Mouse (Mus musculus): ENCODE measurements around the gene Isl2. TPM values are rescaled to one million over a fixed set of nuclear protein-coding genes. Genes with fewer than 3 reads are reported as not detected.

The Isl2 gene
- 0.05 TPM in 1 of 2 replicates, not detected in the other for polyA plus RNA-seq (2012; rRNA removed)

DNA sequence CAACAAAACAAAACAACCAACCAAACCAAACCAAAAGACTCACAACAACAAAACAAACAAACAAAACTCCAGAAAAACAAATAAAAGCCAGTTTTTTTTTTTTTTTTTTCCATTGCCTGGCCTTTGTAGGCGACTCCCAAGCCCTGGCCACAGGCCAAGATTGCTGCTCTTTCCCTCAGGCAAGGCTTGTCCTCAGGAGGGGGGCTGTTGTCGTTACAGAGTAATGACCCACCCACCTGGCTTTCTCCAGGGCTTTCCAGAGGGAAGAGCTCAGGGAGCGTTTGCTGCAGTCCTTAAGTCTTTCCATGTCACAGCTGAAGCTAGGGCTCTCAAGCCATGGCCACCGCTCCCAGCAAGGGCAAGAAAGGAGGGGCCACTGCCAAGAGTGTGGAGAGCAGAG, at the start of gene Isl2:
Gene Isl2, plus strand, starts transcription at position 296 of the 400 bp plus-strand sequence.
- TF ChIP-seq CTCF (conservative IDR thresholded peaks at IDR 0.05; ENCODE audit: insufficient read depth, insufficient read length, low read depth, low read length) (no peak), POLR2A (IDR thresholded peaks at IDR 0.05; ENCODE audit: low read depth, low read length) (no peak)
- peaks cover 26% of the 10 kb centered on the region for H3K27me3 ChIP-seq (replicated peaks; ENCODE audit: control insufficient read depth, insufficient read depth, low read length)
- no peak for DNase-seq
- H3K4me1 ChIP-seq (ENCODE audit: control insufficient read depth, insufficient read depth, low read length): no peaks in the 10 kb centered on the region
- H3K4me3 ChIP-seq (ENCODE audit: insufficient read depth, low read depth, low read length): no peak within 1 kb of the TSS
- H3K36me3 ChIP-seq (ENCODE audit: control insufficient read depth, insufficient read depth, low read length): no peaks in the 10 kb centered on the region
- H3K27ac ChIP-seq (ENCODE audit: insufficient read depth, low read depth, low read length): no peak within 1 kb of the TSS
- WGBS: 22% methylated on average over 4 of the region's 4 CpGs

DNA sequence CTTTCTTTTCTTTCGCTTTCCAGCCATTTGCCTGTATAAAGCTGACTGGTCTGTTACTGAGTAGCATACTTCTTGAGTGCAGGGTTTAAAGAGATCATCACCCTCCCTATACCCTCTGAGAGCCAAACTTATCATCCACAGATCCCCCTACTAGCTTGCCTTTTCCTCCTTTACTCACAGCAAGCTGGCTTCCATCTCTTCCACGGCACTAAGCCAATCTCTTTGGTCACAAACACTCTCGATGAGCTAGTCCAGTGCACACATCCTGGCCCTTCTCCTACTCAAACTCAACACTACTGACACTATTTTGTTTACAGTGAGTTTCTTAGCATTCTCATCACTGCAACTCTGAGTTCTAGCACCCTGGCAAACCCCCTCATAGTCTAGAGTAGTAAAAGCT, 30.6 kb upstream of the Isl2 start:
- 74% methylated on average over 3 of the region's 3 CpGs for WGBS
- no peaks in the 10 kb centered on the region for H3K36me3 ChIP-seq (ENCODE audit: control insufficient read depth, insufficient read depth, low read length)

DNA sequence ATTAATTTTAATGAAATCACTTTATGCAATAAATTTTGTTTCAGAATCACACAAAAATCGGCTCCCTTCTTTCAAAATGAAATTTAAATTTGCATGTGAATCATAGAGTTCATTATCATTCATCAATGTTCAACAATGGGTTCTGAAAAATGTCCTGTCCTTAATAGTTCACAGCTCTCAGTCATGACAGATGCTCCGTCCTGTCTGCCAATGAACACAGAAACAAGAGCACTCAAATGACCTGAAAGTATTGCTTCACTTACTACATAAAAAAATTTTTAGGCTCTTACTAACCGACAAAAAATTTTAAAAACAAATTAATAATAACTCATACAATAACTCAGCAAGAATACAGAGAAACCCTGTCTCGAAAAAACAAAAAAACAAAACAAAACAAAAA, 29.8 kb upstream of the Isl2 start:
- DNase-seq: no peak
- H3K4me3 ChIP-seq (ENCODE audit: insufficient read depth, low read depth, low read length): no peak overlapping the region
- no peaks in the 10 kb centered on the region for H3K36me3 ChIP-seq (ENCODE audit: control insufficient read depth, insufficient read depth, low read length)
- no peak overlapping the region for H3K27ac ChIP-seq (ENCODE audit: insufficient read depth, low read depth, low read length)
- no peaks in the 10 kb centered on the region for H3K27me3 ChIP-seq (replicated peaks; ENCODE audit: control insufficient read depth, insufficient read depth, low read length)
- WGBS: 68% methylated on average over 4 of the region's 4 CpGs
- H3K4me1 ChIP-seq (ENCODE audit: control insufficient read depth, insufficient read depth, low read length): peaks cover 5% of the 10 kb centered on the region; the same call in 1 of the 2 replicates
- TF ChIP-seq POLR2A (IDR thresholded peaks at IDR 0.05; ENCODE audit: low read depth, low read length) (no peak), CTCF (conservative IDR thresholded peaks at IDR 0.05; ENCODE audit: insufficient read depth, insufficient read length, low read depth, low read length) (no peak)

More for the DNA sequence above, 30.6 kb upstream of the Isl2 start:
- peak; percentile 12 for DNase-seq
- Histone ChIP-seq H3K27me3 (replicated peaks; ENCODE audit: control insufficient read depth, insufficient read depth, low read length) (no peaks in the 10 kb centered on the region), H3K27ac (ENCODE audit: insufficient read depth, low read depth, low read length) (no peak overlapping the region), H3K4me1 (ENCODE audit: control insufficient read depth, insufficient read depth, low read length) (peaks cover 5% of the 10 kb centered on the region; the same call in 1 of the 2 replicates), H3K4me3 (ENCODE audit: insufficient read depth, low read depth, low read length) (no peak overlapping the region)
- TF ChIP-seq POLR2A (IDR thresholded peaks at IDR 0.05; ENCODE audit: low read depth, low read length) (no peak), CTCF (conservative IDR thresholded peaks at IDR 0.05; ENCODE audit: insufficient read depth, insufficient read length, low read depth, low read length) (no peak)

DNA sequence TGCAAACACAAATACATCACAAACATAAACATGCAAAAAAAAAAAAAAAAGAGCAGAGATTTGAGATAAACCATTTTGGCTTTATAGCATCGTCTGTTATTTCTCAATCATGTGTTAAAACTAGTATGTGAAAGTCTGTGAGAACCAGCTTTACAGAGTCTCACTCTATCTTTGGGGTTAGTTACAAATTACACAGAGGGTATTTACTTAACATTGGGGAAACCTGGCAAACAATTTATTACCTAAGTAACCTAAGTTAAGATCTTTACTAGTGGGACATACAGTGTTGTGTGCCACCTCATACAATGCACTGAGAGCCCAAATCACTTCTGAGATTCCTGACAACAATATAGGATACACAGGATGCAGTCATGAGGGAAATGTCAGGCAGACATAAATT, 28.7 kb upstream of the Isl2 start:
- Histone ChIP-seq H3K27me3 (replicated peaks; ENCODE audit: control insufficient read depth, insufficient read depth, low read length) (no peaks in the 10 kb centered on the region), H3K27ac (ENCODE audit: insufficient read depth, low read depth, low read length) (0 out of 2 replicates have a peak overlapping the region, but pooled peaks have one; percentile 45), H3K36me3 (ENCODE audit: control insufficient read depth, insufficient read depth, low read length) (no peaks in the 10 kb centered on the region), H3K4me1 (ENCODE audit: control insufficient read depth, insufficient read depth, low read length) (peaks cover 5% of the 10 kb centered on the region; the same call in 1 of the 2 replicates), H3K4me3 (ENCODE audit: insufficient read depth, low read depth, low read length) (no peak overlapping the region)
- no peak for TF ChIP-seq POLR2A (IDR thresholded peaks at IDR 0.05; ENCODE audit: low read depth, low read length)
- no peak for DNase-seq
- WGBS: 33% methylated on average over 1 of the region's 1 CpGs

DNA sequence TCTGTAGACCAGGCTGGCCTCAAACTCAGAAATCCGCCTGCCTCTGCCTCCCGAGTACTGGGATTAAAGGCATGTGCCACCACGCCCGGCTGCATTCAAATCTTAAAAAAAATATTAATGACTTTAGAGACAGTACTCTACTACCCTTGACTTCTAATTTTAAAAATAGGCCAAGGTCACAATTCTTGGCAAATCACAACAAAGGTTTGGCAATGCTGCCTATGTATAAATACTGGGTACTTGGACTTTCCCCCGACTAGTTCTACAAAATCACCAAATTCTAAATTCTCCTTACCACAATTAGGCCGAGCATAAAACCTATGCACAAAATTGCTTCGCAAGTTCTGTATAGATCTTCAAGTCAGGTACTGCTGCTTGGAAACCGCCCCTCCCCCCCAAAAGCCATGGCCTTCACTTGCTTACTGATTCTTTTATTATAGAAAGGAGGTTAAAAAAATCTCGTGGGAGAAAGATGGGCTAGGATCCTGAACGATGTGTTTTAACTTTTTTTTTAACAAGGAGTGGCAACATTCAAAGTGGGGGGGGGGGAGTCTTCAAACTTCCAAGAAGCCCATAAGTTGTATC, 27.7 kb upstream of the Isl2 start:
- no peaks in the 10 kb centered on the region for H3K27me3 ChIP-seq (replicated peaks; ENCODE audit: control insufficient read depth, insufficient read depth, low read length)
- peak; percentile 63 for DNase-seq
- peaks cover 5% of the 10 kb centered on the region; the same call in 1 of the 2 replicates for H3K4me1 ChIP-seq (ENCODE audit: control insufficient read depth, insufficient read depth, low read length)
- H3K36me3 ChIP-seq (ENCODE audit: control insufficient read depth, insufficient read depth, low read length): no peaks in the 10 kb centered on the region
- WGBS: 59% methylated on average over 10 of the region's 10 CpGs
- no peak for TF ChIP-seq POLR2A (IDR thresholded peaks at IDR 0.05; ENCODE audit: low read depth, low read length)
- no peak for TF ChIP-seq CTCF (conservative IDR thresholded peaks at IDR 0.05; ENCODE audit: insufficient read depth, insufficient read length, low read depth, low read length)
- no peak overlapping the region for H3K4me3 ChIP-seq (ENCODE audit: insufficient read depth, low read depth, low read length)
- no peak overlapping the region for H3K27ac ChIP-seq (ENCODE audit: insufficient read depth, low read depth, low read length)

DNA sequence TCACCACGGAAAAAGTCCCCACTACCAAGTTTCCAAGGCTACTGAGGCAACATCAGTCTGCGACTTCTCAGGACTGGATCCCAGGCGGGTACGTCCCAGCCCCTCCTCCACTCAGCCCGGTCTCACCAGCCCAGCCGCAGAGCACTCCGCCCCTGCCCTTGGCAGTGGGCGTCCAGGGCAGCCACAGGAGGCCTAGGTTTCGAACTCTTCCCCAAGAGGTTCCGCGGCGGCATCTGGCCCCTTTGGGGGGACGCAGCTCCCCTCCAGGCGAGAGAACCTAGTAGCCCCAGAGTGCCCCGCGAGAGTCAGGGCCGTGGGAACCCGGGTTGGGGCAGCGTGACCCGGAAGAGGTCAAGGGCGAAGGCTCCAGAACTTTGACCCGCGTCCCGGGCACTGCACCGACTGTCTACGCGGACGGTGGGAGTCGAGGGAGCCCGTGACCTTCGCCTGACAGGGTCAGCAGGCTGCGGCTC, 26.9 kb upstream of the Isl2 start:
- Histone ChIP-seq H3K4me1 (ENCODE audit: control insufficient read depth, insufficient read depth, low read length) (peaks cover 5% of the 10 kb centered on the region; the same call in 1 of the 2 replicates), H3K4me3 (ENCODE audit: insufficient read depth, low read depth, low read length) (peak overlapping the region; percentile 89), H3K27ac (ENCODE audit: insufficient read depth, low read depth, low read length) (peak overlapping the region; percentile 84), H3K27me3 (replicated peaks; ENCODE audit: control insufficient read depth, insufficient read depth, low read length) (no peaks in the 10 kb centered on the region), H3K36me3 (ENCODE audit: control insufficient read depth, insufficient read depth, low read length) (no peaks in the 10 kb centered on the region)
- under 1% methylated on average over 32 of the region's 32 CpGs for WGBS
- TF ChIP-seq POLR2A (IDR thresholded peaks at IDR 0.05; ENCODE audit: low read depth, low read length): no peak
- no peak for TF ChIP-seq CTCF (conservative IDR thresholded peaks at IDR 0.05; ENCODE audit: insufficient read depth, insufficient read length, low read depth, low read length)
- DNase-seq: peak; percentile 73

DNA sequence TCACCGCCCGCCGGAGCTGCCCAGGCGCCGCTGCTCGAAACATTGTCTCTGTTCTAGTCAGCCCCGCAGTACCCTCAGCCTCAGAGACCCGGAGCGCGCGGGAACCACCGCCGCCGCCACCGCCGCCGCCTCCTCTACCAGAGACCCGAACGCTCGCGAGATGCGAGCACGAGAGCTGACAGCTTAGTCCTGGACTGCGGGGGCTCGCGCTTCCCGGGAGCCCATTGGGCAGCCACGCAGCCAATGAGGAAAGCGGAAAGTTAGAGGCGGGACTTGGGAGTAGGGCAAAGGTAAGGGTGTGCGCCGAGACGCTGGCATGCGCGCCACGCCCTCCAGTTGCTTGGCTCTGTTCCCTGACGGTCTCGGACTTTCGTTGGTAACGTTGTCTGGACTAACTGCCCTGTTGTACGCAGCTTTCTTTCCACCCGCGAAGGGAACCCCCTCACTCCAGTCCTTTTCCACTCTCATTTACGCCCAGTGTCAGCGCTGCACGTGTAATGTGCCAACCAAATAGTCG, 26.4 kb upstream of the Isl2 start, which contains the start of gene Etfa:
Gene Etfa, minus strand, starts transcription at position 217 of the 517 bp plus-strand sequence.
- under 1% methylated on average over 47 of the region's 47 CpGs for WGBS

More for the DNA sequence above, 26.4 kb upstream of the Isl2 start, which contains the start of gene Etfa:
- H3K27me3 ChIP-seq (replicated peaks; ENCODE audit: control insufficient read depth, insufficient read depth, low read length): no peaks in the 10 kb centered on the region
- H3K4me1 ChIP-seq (ENCODE audit: control insufficient read depth, insufficient read depth, low read length): peaks cover 5% of the 10 kb centered on the region; the same call in 1 of the 2 replicates
- H3K4me3 ChIP-seq (ENCODE audit: insufficient read depth, low read depth, low read length): peak within 1 kb of the TSS; percentile 89
- DNase-seq: peak; percentile 99
- H3K36me3 ChIP-seq (ENCODE audit: control insufficient read depth, insufficient read depth, low read length): no peaks in the 10 kb centered on the region
- H3K27ac ChIP-seq (ENCODE audit: insufficient read depth, low read depth, low read length): peak within 1 kb of the TSS; percentile 84
- TF ChIP-seq POLR2A (IDR thresholded peaks at IDR 0.05; ENCODE audit: low read depth, low read length): no peak
- no peak for TF ChIP-seq CTCF (conservative IDR thresholded peaks at IDR 0.05; ENCODE audit: insufficient read depth, insufficient read length, low read depth, low read length)
